Mouse (Mus musculus): ENCODE results near the gene Cx3cr1. TPM values are rescaled to one million over a fixed set of nuclear protein-coding genes. Genes with fewer than 3 reads are reported as not detected.

The Cx3cr1 gene
- polyA plus RNA-seq, 1 experiment: 6.1 TPM

DNA sequence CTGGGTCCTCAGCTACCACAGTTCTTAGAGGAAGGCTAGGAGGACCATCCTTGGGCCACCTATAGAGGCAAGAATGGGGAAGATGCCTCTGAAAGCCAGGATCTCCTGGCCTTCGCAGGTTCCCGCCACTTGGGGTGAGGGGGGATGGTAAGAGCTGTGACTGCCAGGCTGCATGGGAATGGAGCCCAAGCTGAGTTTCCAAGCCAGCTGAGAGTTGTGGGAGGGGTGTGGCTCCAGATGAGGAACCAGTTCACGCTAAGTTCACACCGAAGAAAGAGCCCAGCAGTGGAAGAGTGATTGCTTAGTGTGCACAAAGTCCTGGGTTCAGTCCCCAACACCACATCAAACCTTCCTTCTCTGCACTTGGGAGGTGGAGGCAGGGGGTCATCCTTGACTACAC is 107.5 kb downstream of the Cx3cr1 start:
- no peak for DNase-seq (ENCODE audit: low read depth, low spot score)
- WGBS: 44% methylated on average over 4 of the region's 4 CpGs

DNA sequence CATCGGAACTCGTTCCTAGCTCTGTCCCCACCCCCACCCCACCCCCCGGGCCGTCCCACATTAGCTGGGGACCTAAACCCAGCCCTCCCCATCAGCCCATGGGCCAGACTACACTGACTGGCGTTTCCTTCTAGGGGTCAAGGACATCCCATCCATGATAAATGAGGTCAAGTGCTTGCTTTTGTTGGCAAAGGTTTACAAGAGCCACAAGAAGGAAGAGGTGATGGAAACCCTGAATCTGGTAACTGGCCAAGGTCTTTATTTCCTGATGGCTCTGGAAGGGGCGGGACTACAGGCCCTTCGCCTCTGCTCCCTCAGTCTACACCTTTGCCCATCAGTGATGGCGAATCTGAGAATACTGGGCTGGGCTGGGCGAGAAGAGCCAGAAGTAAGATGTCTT is 110.8 kb downstream of the Cx3cr1 start:
- WGBS: 46% methylated on average over 9 of the region's 9 CpGs
- DNase-seq (ENCODE audit: low read depth, low spot score): no peak

DNA sequence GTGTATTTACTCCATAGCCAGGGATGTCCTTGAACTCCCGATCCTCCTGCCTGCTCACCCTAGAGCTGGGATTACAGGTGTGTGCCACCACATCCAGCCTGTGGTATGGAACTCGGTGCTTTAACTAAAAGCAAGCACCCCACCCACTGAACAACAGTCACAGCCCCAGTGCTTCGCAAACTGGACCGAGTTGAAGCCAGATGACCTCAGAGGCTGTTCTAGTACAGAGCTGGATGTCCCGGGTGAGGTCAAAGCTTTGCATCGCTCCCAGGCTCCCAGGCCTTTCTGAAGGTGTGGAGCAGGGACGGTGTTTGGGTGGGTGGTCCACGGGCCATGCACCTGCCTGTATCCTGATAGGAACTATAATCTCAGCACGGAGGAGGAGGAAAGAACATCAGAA is 118.3 kb downstream of the Cx3cr1 start:
- no peak for DNase-seq (ENCODE audit: low read depth, low spot score)
- WGBS: 77% methylated on average over 9 of the region's 9 CpGs

DNA sequence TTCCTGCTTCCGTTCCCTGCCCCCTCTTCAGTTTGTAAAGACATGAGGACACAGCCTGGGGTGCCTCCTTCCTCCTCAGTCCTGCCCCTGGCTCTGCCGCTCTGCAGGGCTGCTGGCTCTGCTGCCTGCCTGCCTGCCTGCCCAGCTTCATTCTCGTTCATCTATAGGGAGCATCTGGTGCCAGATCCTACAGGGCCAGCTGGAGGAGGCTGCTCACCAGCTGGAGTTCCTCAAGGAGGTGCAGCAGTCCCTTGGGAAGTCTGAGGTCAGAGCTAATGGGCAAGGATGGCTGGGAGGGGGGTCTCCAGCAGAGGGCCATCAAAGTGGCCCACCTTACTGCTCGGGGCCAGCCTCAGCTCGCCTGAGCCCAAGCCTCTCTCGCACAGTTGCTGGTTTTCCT is 119.2 kb downstream of the Cx3cr1 start:
- no peak for DNase-seq (ENCODE audit: low read depth, low spot score)
- 56% methylated on average over 6 of the region's 6 CpGs for WGBS

DNA sequence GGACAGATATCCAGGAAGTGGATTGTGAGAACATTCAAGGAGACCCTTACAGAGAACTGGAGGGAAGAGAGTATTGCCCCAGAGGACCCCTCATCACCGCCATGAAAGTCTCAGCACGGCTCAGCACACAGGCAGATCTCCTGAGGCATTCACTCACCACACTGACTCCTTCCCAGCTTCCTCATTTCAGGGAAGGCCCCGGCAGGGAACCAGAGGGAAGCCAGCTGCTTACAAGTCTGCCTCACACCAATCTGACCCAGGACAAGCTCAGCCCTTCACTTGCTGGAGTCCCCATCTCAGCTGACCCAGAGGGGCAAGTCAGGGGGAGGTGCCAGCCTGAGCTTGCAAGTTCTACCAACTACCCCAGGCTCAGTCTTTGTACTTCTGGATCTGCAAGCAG is 120.9 kb downstream of the Cx3cr1 start:
- WGBS: 39% methylated on average over 3 of the region's 3 CpGs
- no peak for DNase-seq (ENCODE audit: low read depth, low spot score)

DNA sequence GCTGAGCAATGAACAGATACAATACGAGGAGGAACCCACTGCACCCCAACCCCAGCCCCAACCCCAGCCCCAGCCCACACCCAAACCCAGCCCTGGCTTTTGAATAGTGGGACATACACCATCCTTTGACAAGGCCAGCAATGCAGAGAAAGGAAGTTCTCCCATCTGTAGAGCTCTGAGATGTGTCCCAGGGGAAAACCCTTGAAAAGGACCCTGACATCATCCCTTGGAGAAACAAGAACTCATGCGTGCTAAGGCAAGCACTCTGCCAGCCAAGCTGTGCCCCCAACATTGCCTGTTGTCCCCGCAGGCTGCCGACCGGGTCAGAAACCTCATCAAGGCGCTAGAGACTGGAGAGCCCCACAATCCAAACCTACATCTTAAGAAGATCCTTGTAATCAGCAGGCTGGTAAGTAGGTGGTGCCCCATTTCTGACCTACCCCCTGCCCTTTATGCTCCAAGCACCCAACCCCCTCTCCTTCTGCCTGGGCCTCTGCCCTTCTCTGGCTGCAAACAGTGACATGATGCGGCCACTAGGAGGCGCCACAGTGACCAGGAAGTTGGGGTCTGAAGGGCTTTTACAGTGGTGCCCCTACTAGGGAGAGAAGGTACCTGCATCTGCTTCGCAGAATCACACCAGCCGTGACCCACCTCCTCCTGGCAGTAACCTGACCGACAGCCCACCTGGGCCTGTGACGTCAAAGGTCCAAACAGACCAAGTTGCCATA is 124.3 kb downstream of the Cx3cr1 start:
- 75% methylated on average over 12 of the region's 12 CpGs for WGBS
- DNase-seq (ENCODE audit: low read depth, low spot score): no peak

DNA sequence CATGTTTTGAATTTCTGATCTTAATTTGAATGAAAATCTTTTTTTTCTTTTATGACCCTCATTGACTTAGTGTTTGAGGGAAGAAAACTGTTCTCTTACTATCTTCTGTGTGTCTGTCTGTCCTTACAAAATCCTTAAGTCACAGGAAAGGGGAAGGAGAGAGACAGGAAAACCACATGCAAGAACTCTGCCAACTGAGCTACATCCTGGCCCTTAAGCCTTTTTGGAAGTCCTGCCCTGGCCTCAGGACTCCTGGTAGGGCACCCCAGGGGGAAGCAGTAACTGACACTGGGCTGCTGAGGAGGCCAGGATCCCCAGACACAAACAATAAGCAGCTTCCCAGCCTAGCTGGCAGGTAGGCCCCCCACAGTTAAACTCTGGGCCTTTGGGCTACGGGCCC is 126.4 kb downstream of the Cx3cr1 start:
- WGBS: 94% methylated on average over 1 of the region's 1 CpGs
- DNase-seq (ENCODE audit: low read depth, low spot score): no peak

DNA sequence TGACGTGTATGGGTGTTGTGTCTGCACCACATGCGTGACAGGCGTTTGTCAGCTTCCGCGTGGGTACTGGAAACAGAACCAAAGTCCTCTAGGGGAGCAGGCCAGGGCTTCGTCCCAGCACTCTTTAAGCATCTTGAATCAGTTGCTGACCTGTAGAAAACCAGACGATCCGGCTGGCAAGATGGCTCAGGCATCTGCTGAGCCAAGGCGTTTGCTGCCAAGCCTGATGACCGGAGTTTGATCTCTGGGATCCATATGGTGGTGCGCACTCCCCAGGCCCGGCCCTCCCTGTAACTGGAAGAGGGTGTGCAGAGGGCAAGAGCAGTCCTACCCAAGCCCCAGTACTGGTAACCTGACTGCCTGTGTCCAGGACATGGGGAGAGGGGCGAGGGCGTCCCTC is 127.8 kb downstream of the Cx3cr1 start:
- WGBS: 85% methylated on average over 14 of the region's 14 CpGs

DNA sequence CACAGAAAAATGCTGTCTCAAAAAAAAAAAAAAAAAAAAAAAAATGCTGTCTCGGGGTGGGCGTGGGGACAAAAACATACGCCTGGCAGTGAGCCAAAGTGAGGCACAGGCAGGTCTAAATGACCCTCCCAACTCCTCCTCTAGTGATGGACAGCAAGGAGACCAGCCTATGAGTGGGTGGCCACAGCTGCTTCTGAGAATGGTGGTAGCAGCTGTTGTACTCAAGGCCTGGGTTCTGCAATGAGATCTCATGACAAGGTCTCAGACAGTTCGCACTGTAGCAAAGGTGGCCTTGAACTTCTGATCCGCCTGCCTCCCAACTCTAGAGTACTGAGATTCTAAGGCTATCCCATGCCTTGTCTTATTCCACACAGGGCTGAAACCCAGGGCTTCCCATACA is 128.3 kb downstream of the Cx3cr1 start:
- DNase-seq (ENCODE audit: low read depth, low spot score): no peak
- WGBS: 54% methylated on average over 5 of the region's 5 CpGs

More for the DNA sequence above, 127.8 kb downstream of the Cx3cr1 start:
- DNase-seq (ENCODE audit: low read depth, low spot score): no peak

DNA sequence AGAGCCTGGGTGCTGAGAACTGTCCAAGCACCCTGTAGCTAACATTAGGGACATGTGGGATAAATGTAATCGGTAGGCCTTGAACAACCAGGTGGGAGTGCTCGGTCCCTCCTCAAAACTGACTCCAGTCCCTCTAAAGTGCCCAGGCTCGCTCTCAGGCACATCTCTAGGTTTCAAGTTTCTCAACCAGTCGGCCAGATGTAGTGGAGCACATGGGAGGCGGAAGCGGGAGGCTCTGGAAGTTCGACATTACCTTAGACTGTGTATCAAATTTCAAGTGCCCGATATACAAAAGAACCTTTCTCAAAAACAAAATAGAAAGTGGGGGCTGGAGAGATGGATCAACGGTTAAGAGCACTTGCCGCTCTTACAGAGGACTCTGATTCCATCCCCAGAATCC is 130.0 kb downstream of the Cx3cr1 start:
- DNase-seq (ENCODE audit: low read depth, low spot score): no peak
- 82% methylated on average over 10 of the region's 10 CpGs for WGBS

DNA sequence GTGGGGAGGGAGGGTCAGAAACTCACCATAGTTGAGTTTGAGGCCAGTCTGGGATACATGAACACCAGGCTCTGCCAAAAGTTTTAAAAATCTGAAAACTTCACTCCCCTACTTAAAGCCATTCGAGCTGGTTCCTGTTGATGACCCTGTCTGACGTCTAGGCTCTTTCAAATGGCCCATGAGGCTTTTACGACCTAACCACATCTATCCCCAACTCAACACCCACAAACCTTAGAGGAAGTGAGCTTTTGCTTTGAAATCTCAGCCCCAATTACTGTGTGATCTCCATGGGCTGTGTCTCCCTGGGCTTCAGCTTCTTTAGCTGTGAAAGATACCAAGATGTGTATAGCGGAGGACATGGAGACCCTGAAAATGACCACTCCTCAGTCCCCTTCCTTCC is 131.2 kb downstream of the Cx3cr1 start:
- 41% methylated on average over 4 of the region's 4 CpGs for WGBS
- no peak for DNase-seq (ENCODE audit: low read depth, low spot score)

DNA sequence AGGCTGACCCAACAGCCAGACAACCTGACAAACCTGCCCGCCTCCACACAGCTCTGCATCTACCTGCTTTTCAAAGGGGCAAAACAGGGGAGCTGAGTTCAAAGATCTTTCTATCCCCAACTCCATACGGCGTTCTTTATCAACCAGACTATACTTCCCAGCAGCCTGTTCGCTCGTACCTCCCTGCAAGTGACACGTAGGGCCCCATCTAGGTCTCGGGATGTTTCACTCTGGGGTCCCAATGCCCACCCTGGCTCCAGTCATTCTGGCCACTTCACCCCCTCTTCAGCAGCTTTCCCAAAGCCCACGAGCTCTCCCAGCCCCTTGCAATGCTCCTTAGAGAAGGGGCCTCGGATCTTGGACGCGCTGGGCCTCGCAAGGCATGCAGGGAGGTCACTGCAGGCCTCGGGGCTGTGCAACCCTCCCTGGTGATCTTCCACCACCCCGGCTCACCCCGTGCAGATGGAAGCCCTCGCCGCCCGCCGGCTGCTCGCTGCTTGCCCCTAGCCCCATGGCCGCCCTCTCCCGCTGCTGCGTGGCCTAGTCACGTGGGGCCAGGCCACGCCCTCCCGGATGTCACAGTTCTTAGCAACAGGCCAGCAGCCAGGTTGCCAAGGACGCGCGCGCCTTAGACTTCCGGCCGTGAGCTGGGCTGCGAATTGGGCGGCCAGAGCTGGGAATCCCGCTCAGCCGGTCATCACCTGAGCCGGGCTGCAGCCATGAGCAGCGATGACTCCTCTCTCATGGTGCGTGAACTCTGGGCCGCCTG is 132.5 kb downstream of the Cx3cr1 start, which contains the start of the genes Gorasp1 and Ttc21a:
Gene Gorasp1 (minus strand): TSS at position 561 of the 769 bp plus-strand sequence.
Gene Ttc21a (plus strand): TSS at position 602 of the 769 bp plus-strand sequence.
- DNase-seq (ENCODE audit: low read depth, low spot score): peak; percentile 75
- 3% methylated on average over 40 of the region's 40 CpGs for WGBS

DNA sequence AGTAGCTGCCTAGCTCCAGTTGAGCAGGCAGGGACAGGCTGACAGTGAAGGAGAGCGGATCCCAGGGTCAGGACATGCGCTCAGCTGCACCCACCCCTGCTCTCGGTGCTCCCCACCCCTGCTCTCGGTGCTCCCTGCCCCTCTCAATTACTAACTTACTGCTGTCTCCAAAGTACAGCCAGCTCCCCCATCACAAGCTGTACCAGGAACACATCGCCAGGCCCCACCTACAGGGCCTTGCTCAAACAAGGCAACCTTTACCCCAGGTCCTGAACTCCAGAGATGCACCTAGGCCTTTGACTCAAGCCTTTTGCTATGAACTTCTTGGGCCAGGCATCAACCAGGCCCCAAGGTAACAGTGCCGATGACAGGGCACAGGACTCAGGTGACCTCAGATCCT is 136.0 kb downstream of the Cx3cr1 start:
- DNase-seq (ENCODE audit: low read depth, low spot score): no peak
- 59% methylated on average over 6 of the region's 6 CpGs for whole genome bisulfite sequencing

DNA sequence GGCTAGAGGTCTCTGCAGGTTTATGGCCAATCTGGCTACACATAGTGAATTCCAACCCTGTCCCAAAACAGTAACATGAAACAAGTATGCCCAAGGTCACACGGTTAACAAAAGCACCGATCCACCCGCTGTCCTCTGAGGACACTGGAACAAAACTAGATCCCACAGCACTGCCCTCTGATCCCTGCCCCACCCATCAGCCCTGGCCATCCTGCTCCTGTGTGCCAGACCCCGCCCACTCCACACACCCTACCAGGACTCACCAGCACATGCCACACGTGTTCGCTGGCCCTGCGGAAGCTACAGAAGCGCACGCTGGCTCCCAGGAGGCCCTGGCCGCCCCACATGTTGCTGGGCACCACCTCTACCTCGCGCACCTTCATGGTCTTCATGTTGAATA is 137.3 kb downstream of the Cx3cr1 start:
- DNase-seq (ENCODE audit: low read depth, low spot score): peak; percentile 72
- WGBS: 39% methylated on average over 12 of the region's 12 CpGs

DNA sequence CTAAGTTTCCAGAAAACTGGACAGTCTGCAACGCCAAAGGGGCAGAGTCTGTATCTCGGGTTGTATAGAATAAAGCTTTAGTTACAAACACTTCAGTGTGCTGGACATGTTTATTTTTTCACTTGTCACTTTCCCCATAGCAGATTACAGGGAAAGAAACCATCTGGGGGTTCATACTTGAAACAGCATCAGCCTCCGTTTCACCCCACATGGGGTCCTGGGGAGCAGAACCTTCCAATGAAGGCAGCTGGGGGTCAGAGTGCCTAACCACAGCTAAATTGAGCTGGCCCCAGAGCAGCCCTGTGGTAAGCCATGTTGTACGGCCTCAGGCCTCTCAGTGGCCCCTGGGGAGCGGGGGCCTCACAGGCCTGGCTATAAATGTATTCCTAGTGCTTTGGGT is 143.2 kb downstream of the Cx3cr1 start:
- 74% methylated on average over 5 of the region's 5 CpGs for WGBS
- DNase-seq (ENCODE audit: low read depth, low spot score): no peak

DNA sequence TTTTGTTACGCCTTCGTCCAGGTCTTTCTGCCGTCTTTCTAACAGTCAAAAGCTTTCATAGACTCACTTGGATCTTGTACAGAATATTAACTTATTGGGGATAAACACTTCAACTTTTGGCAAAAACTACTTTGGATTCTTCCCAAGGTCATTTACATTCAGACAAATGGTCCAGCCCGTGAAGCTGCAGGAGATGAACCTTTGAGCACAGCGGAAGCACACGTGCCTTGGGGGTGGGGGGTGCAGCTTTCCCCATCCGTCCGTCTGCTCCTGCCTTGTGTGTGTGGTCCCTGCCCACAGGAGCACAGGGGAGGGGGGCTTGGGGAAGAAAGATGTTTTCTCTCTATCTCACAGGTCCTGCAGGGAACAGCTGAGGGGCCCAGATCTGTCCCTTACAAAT is 143.9 kb downstream of the Cx3cr1 start:
- WGBS: 62% methylated on average over 8 of the region's 8 CpGs
- no peak for DNase-seq (ENCODE audit: low read depth, low spot score)

DNA sequence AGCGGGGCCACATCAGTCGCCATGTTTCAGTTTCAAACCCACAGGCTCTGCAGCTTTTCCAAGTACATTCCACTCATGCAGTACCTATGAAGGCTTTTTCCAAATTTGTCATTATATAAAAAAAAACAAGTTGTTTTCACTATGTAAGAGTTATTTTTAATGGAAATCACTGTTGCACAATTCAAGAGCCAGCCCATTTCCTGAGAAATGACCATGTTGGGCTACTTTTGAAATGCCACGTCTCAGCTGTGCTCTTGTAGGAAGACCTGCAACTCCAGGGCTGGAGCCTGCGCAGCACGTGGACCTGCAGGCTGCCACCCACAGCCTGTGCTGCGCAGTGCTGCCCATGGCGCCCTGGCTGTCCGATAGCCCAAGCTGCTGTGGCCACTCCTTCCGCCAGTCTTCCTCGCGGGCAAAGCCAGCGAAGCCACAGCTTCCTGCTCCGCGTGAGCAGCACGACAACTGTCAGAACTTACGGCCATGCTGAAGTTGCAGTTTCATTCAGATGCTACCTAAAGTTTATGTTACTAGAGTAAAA is 144.5 kb downstream of the Cx3cr1 start:
- no peak for DNase-seq (ENCODE audit: low read depth, low spot score)
- WGBS: 83% methylated on average over 16 of the region's 16 CpGs

DNA sequence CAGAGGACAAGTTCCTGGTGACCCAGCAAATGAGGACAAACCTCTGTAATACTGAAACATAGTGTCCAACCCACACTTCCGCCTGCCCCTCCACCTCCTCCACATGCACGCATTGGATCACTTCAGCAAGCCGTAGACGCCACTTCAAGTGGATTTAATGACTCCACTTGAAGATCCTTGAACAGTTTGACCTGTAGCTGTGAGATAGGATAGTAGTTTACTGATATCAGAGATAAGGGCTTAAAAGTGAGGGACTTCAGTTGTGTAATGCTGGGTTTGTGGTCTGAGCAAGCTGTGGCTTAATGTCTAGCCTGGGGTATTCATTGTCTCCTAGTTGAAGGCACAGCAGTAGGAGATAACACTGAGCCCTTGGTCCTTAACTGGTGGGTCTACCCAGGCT is 146.2 kb downstream of the Cx3cr1 start:
- WGBS: 89% methylated on average over 4 of the region's 4 CpGs
- DNase-seq (ENCODE audit: low read depth, low spot score): no peak

DNA sequence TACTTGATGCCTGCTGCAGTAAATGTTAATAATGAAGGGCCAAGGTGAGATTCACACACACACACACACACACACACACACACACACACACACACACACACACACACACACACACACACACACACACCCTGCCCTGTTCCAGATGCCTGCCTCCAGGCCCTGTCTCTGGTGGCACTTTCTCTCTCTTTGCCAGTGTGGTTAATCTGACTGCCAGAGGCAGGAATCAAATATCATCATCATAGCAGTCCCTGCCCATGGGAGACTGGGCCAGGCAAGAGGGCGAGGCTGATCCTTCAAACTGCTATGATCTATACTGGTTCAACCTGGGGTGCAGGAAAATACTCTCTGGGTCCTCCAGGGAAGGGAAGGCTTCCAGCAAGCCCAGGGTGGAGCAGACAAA is 149.8 kb downstream of the Cx3cr1 start:
- WGBS: 52% methylated on average over 1 of the region's 1 CpGs
- no peak for DNase-seq (ENCODE audit: low read depth, low spot score)

DNA sequence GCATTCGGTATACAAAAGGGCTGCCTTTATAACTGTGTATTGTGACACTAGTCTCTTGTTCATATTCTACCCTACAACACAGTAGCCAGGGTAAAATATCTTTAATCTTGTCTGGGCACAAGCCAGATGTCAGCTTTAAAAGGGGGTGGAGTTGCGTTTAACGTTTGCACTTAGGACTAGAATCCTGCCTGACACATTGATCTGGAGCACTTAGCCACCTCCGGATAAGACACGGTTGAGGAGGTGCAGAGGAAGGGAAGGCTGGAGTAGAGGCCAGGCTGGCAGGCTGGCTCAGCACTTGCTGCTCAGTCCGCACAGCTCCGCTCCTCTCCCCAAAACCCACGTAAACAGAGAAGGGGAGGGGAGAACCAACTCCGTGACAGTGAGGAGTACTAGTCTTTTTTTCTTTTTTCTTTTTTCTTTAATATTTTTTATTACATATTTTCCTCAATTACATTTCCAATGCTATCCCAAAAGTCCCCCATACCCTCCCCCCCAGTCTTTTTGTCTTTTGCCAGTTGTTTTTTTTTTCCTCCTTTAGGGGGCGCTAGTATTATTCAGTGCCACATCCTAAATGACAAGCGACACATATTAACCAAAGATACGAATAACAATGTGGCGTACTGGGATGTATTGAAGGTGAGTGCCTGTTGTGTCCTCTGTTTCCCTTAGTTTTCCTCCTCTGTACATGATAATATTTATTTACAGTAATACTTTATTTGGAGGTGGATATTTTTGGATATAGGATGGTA is 156.4 kb downstream of the Cx3cr1 start:
- 67% methylated on average over 13 of the region's 13 CpGs for WGBS
- no peak for DNase-seq (ENCODE audit: low read depth, low spot score)
